Mouse (Mus musculus) liver, embryonic 14.5 days (tissue): ENCODE results near the gene Dtd1. TPM values are rescaled to one million over a fixed set of nuclear protein-coding genes. Genes with fewer than 3 reads are reported as not detected.

Experiments used
- ATAC-seq: fragments of 200-750 bp; cut with Nextera tagmentation; 2 replicates; pipeline ENCODE4 v1.8.0; 2017; ENCODE audit warnings: moderate number of reproducible peaks, mild to moderate bottlenecking, moderate library complexity; ENCODE audit not compliant: insufficient read depth
- DNase-seq, 3 experiments: peaks; one replicate each; pipeline ENCODE4 v3.0.0-alpha.2; 2012 to 2013; ENCODE audit warnings: low read depth in 3 of 3, low spot score in 3 of 3
- H3K27ac ChIP-seq: fragments of 300-500 bp; sonication (generic); 2 replicates; pipeline ENCODE4 v1.5.1; 2014; ENCODE audit warnings: moderate library complexity, mild to moderate bottlenecking, control low read depth, inconsistent platforms
- H3K27me3 ChIP-seq: fragments of 300-500 bp; sonication (generic); 2 replicates; pipeline ENCODE4 v1.6.1; 2014; ENCODE audit warnings: mild to moderate bottlenecking, low read length, moderate library complexity; ENCODE audit not compliant: control insufficient read depth, insufficient read depth
- H3K36me3 ChIP-seq: fragments of 300-500 bp; sonication (generic); replicated peaks from 2 replicates; pipeline ENCODE4 v1.6.1; 2014; ENCODE audit warnings: low read depth; ENCODE audit not compliant: control insufficient read depth, insufficient read depth
- H3K4me1 ChIP-seq, 2 experiments: fragments of 200-500 bp in 1 of 2; fragments of 300-500 bp in 1 of 2; sonication (generic) in 1 of 2; replicated peaks; 2 replicates each; pipeline ENCODE4 v1.6.1; 2012 to 2014; ENCODE audit warnings: antibody characterized with exemption in 1 of 2, inconsistent platforms in 1 of 2, low read length in 1 of 2; ENCODE audit not compliant: control insufficient read depth in 2 of 2, insufficient read depth in 2 of 2
- H3K4me2 ChIP-seq: fragments of 300-500 bp; sonication (generic); 2 replicates; pipeline ENCODE4 v1.6.1; 2014; ENCODE audit warnings: low read depth, mild to moderate bottlenecking, control low read depth, moderate library complexity
- H3K4me3 ChIP-seq, 2 experiments: fragments of 200-500 bp in 1 of 2; fragments of 300-500 bp in 1 of 2; sonication (generic) in 1 of 2; 2 replicates each; pipeline ENCODE4 v1.5.1; 2012 to 2014; ENCODE audit warnings: low read depth in 2 of 2, low read length in 2 of 2, mild to moderate bottlenecking in 2 of 2, control low read depth in 1 of 2, inconsistent platforms in 1 of 2, moderate library complexity in 1 of 2; ENCODE audit not compliant: insufficient read depth in 1 of 2
- H3K9ac ChIP-seq: fragments of 300-500 bp; sonication (generic); replicated peaks from 2 replicates; pipeline ENCODE4 v1.6.1; 2014; ENCODE audit warnings: mild to moderate bottlenecking, control low read depth, moderate library complexity
- H3K9me3 ChIP-seq: fragments of 300-500 bp; sonication (generic); 2 replicates; pipeline ENCODE4 v1.6.1; 2016; ENCODE audit warnings: low read length, mixed read lengths; ENCODE audit not compliant: control insufficient read depth
- CTCF ChIP-seq: IDR thresholded peaks from 2 replicates; pipeline ENCODE4 v1.5.1; 2016; ENCODE audit warnings: antibody characterized with exemption, low read depth, control low read depth
- EP300 ChIP-seq: IDR thresholded peaks from 2 replicates; pipeline ENCODE4 v1.6.1; 2016; ENCODE audit warnings: antibody characterized with exemption, low read depth
- WGBS: fragments of 180-500 bp; shearing (Covaris S2); extraction: QIAGEN DNeasy Blood & Tissue Kit; methylation state at CpG from one replicate; pipeline ENCODE4 v1.1.7; 2014; ENCODE audit not compliant: insufficient replicate concordance; 5-methylcytosine and 5-hydroxymethylcytosine counted together
- polyA plus RNA-seq, 2 experiments: library from polyadenylated mRNA; depleted of rRNA in 1 of 2; stranded (reverse) in 1 of 2; unstranded in 1 of 2; fragments of >200 nt; fragmentation: Nextera tagmentation in 1 of 2; extraction: Ambion mirVana in 1 of 2; gene quantifications; 2 replicates each; pipeline versions ENCODE4 v1.2.1 to v1.2.3; 2012 to 2014

Dtd1 gene
- polyA plus RNA-seq, 2 experiments = 10.6 to 21.0 TPM

DNA sequence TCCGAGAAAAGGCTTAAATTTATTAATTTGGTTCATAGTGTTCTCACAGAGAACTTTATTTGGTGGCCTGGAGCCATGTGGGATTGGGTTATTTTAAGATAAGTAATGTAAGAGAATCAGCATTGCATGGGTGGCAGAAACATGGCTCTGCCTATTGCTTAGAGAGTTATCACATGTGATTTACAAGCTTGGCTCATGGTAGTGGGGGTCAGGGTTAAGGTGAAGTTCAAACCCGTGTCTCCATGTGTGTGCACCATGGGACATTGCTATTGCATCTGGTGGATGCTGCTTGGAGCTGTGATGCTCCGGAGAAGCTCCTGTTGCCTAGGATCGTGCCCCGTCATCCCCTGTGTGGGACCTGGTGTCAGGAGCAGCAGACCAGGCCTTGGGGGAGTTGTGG lies 143.6 kb downstream of the Dtd1 start:
- DNase-seq = no peak
- 63% methylated on average over 5 of the region's 5 CpGs for WGBS
- Histone ChIP-seq H3K4me1 (no peaks in the 10 kb centered on the region), H3K9me3 (no peaks in the 10 kb centered on the region), H3K9ac (no peak overlapping the region), H3K4me2 (no peak overlapping the region), H3K36me3 (no peaks in the 10 kb centered on the region), H3K27me3 (no peaks in the 10 kb centered on the region), H3K4me3 (no peak overlapping the region), H3K27ac (no peak overlapping the region)
- TF ChIP-seq CTCF (no peak), EP300 (no peak)
- no peak for ATAC-seq

DNA sequence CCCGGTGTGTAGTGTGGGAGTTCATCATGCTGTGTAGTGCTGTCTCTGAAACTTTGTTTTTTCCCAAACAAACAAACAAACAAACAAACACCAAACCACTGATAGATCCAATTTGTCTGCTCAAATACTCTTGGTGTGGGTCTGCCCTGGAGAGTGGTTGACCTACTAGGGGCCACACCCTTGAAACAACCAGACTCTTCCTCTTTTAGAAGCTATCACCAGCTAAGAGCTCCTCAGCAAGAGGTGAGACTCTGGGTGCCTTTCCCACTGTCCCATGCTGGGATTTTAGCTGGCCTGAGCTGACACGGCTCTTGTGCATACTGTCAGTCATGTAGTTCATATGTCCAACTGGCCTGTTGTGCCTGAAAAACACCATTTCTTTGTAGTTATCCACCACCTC lies 145.6 kb downstream of the Dtd1 start:
- no peak overlapping the region for H3K4me3 ChIP-seq
- H3K36me3 ChIP-seq = no peaks in the 10 kb centered on the region
- no peak overlapping the region for H3K27ac ChIP-seq
- no peaks in the 10 kb centered on the region for H3K9me3 ChIP-seq
- H3K4me1 ChIP-seq = no peaks in the 10 kb centered on the region
- DNase-seq (no peak), ATAC-seq (no peak)
- no peak overlapping the region for H3K9ac ChIP-seq
- H3K4me2 ChIP-seq = no peak overlapping the region
- WGBS = 83% methylated on average over 2 of the region's 2 CpGs
- no peaks in the 10 kb centered on the region for H3K27me3 ChIP-seq
- TF ChIP-seq EP300 (no peak), CTCF (no peak)

DNA sequence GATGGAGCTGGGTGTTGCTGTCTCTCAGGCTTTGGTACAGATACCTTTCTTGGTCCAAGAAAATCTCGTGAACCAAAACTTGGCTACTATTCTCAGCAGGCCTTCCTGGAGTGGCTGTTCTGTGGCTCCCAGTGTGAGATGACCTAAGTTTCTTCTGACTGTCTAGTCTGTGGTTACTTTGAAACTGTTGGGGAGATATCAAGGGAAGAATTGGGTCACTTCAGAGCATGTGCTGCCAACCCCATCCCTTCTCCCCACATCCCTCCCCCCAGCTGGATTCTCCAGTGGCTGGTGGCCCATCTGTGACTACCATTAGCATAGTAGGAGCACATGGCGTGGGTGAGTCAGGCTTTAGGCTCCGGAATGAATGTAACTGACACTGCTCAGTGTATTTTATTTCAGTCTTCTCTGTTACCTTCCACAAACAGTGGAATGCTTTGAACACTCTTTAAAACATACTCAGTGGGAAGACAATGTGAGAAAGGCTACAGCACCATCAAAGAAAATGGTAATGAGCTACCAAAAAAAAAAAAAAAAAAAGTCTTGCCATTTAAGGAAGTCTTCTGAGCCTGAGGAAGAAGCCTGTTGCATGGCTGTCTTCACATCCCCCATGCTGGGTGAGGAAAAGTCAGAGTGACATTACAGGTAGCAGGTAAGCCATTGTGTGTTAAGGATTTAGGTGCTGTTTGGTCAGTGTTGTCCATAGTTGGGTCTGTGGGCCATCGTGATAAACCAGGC lies 146.5 kb downstream of the Dtd1 start:
- Histone ChIP-seq H3K4me1 (no peaks in the 10 kb centered on the region), H3K27ac (no peak overlapping the region), H3K27me3 (no peaks in the 10 kb centered on the region), H3K36me3 (no peaks in the 10 kb centered on the region), H3K9ac (no peak overlapping the region), H3K4me3 (no peak overlapping the region), H3K9me3 (no peaks in the 10 kb centered on the region), H3K4me2 (no peak overlapping the region)
- WGBS = 59% methylated on average over 4 of the region's 4 CpGs
- DNase-seq (no peak), ATAC-seq (no peak)
- TF ChIP-seq CTCF (no peak), EP300 (no peak)

DNA sequence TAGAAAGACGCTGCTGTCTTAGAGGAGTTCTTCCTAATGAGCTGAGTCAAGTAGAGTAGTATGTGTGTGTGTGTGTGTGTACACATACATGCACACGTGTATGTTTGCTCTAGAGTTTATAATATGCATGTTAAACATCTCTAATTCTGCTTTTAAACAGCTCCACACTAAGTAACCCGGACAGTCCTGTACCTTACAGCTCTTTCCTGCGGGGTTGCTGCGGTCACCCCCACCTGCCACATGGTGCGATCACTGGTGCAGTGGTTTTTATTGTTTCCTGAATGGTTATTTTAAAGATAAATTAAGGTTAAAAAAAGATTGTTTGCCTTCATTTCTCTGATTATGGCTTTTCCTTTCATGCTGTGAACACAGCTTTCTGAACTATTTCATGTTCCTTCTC lies 153.9 kb downstream of the Dtd1 start:
- DNase-seq (no peak), ATAC-seq (no peak)
- no peak overlapping the region for H3K9ac ChIP-seq
- H3K4me3 ChIP-seq = no peak overlapping the region
- no peaks in the 10 kb centered on the region for H3K27me3 ChIP-seq
- no peaks in the 10 kb centered on the region for H3K9me3 ChIP-seq
- WGBS = 59% methylated on average over 6 of the region's 6 CpGs
- H3K4me2 ChIP-seq = no peak overlapping the region
- no peak overlapping the region for H3K27ac ChIP-seq
- H3K36me3 ChIP-seq = no peaks in the 10 kb centered on the region
- no peaks in the 10 kb centered on the region for H3K4me1 ChIP-seq
- TF ChIP-seq EP300 (no peak), CTCF (no peak)

DNA sequence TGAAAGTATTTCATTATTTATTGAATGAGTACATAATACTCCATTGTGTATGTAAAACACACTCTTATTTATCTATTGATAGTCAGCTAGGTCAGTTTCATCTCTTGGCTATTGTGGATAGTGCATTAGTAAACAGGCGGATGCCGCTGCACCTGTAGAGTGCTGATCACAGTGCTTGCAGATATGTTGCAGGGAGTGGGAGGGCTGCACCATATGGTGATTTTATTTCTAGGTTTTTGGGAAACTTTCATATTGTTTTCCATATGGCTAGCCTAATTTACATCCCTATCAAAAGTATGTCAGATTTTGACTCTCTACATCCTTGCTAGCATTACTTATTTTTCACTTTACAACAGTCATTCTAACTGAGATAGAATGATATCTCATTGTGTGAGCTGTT lies 155.3 kb downstream of the Dtd1 start:
- H3K27me3 ChIP-seq = no peaks in the 10 kb centered on the region
- no peak overlapping the region for H3K27ac ChIP-seq
- DNase-seq = no peak
- H3K36me3 ChIP-seq = no peaks in the 10 kb centered on the region
- TF ChIP-seq EP300 = no peak
- TF ChIP-seq CTCF = no peak
- H3K4me3 ChIP-seq = no peak overlapping the region
- WGBS = 86% methylated on average over 2 of the region's 2 CpGs
- no peak overlapping the region for H3K4me2 ChIP-seq
- no peaks in the 10 kb centered on the region for H3K4me1 ChIP-seq
- no peaks in the 10 kb centered on the region for H3K9me3 ChIP-seq
- ATAC-seq = no peak
- no peak overlapping the region for H3K9ac ChIP-seq
